Mouse (Mus musculus) limb, embryonic 15.5 days (tissue): Measurements from ENCODE around the gene Nr1d1. TPM values are rescaled to one million over a fixed set of nuclear protein-coding genes. Genes with fewer than 3 reads are reported as not detected.

Source experiments
- ATAC-seq: fragments of 200-750 bp; cut with Nextera tagmentation; 2 replicates; pipeline ENCODE4 v1.8.0; 2017; ENCODE audit warnings: low read depth, moderate TSS enrichment; ENCODE audit not compliant: insufficient number of reproducible peaks, low FRiP score, low TSS enrichment
- H3K27ac ChIP-seq: fragments of 300-500 bp; sonication (generic); 2 replicates; pipeline ENCODE4 v1.5.1; 2015; ENCODE audit warnings: moderate library complexity, mild to moderate bottlenecking, inconsistent platforms
- H3K27me3 ChIP-seq: fragments of 300-500 bp; sonication (generic); 2 replicates; pipeline ENCODE4 v1.6.1; 2015; ENCODE audit warnings: inconsistent platforms
- H3K36me3 ChIP-seq: fragments of 300-500 bp; sonication (generic); 2 replicates; pipeline ENCODE4 v1.6.1; 2015; ENCODE audit warnings: inconsistent platforms
- H3K4me1 ChIP-seq: fragments of 300-500 bp; sonication (generic); 2 replicates; pipeline ENCODE4 v1.6.1; 2015; ENCODE audit warnings: inconsistent platforms
- H3K4me2 ChIP-seq: fragments of 300-500 bp; sonication (generic); 2 replicates; pipeline ENCODE4 v1.6.1; 2015; ENCODE audit warnings: mild to moderate bottlenecking, inconsistent platforms
- H3K4me3 ChIP-seq: fragments of 300-500 bp; sonication (generic); 2 replicates; pipeline ENCODE4 v1.5.1; 2015; ENCODE audit warnings: mild to moderate bottlenecking, inconsistent platforms
- H3K9ac ChIP-seq: fragments of 300-500 bp; sonication (generic); 2 replicates; pipeline ENCODE4 v1.6.1; 2015; ENCODE audit warnings: inconsistent platforms
- H3K9me3 ChIP-seq: fragments of 300-500 bp; sonication (generic); 2 replicates; pipeline ENCODE4 v1.6.1; 2016; ENCODE audit warnings: inconsistent platforms
- WGBS: fragments of 180-500 bp; shearing (Covaris S2); methylation state at CpG from one replicate; pipeline ENCODE4 v1.1.7; 2015; 5-methylcytosine and 5-hydroxymethylcytosine counted together
- polyA plus RNA-seq: library from polyadenylated mRNA; unstranded; fragments of >200 nt; fragmentation: Nextera tagmentation; extraction: Ambion mirVana; gene quantifications from 2 replicates; pipeline ENCODE4 v1.2.1, GENCODE M21; 2015

Gene Nr1d1
- polyA plus RNA-seq, 1 experiment from 2014 or later, result 1.2 TPM

DNA sequence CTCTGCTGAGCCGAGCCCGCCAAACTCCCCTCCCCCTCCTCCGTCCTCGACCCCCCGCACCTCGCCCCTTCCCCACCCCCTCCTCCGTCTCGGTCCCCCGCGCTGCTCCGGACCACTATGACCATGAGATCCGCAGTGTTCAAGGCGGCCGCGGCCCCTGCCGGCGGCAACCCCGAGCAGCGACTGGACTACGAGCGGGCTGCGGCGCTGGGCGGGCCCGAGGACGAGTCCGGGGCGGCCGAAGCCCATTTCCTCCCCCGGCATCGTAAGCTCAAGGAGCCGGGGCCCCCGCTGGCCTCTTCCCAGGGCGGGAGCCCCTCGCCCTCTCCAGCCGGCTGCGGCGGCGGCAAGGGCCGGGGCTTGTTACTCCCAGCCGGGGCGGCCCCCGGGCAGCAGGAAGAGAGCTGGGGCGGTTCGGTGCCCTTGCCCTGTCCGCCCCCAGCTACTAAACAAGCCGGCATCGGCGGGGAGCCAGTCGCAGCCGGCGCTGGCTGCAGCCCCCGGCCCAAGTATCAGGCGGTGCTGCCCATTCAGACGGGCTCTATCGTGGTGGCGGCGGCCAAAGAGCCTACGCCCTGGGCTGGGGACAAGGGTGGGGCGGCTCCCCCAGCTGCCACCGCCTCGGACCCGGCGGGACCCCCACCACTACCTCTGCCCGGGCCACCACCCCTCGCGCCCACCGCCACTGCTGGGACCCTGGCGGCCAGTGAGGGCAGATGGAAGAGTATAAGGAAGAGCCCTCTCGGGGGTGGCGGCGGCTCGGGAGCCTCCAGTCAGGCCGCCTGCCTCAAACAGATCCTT is 20.8 kb upstream of the Nr1d1 start:
- Histone ChIP-seq H3K4me1 (peaks cover 27% of the 10 kb centered on the region), H3K4me2 (peak overlapping the region; percentile 83), H3K36me3 (peaks cover 25% of the 10 kb centered on the region), H3K27ac (peak overlapping the region; percentile 100), H3K4me3 (peak overlapping the region; percentile 100), H3K9ac (peak overlapping the region; percentile 100), H3K27me3 (no peaks in the 10 kb centered on the region), H3K9me3 (no peaks in the 10 kb centered on the region)
- ATAC-seq, result peak; percentile 44
- under 1% methylated on average over 53 of the region's 74 CpGs for WGBS

DNA sequence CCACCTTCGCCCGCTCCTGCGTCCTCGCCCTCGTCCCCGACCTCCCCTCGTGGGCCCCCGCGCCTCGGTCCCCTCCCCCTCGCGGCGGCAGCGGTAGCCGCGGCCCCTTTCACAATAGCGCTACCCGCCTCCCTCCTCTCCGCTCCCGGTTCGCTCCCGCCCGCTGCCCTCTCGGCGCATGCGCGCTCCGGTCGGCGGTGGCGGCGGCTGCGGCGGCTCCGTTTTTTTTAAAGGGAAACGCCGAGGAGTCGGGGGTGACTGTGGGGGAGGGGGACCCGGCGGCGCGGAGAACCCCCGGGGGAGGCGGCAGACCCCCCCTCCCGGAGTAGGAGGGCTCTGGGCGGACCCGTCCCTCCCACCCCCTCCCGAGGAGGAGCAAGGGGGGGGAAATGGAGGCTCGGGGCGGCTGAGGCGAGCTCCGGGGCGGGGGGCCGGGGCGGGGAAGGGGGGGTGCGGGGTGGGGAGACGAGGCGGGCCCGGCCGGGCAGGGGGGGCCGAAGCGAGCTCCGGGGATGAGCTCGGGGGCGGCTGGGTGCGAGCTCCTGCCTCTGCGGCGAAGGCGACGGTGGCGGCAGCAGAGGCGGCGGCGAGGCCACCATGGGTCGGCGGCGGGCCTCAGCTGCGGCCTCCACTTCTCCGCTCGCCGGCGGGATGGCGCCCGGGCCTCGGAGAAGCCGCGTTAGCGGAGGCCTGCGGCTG is 20.0 kb upstream of the Nr1d1 start, which contains the start of gene Msl1:
TSS of gene Msl1 (plus strand) at position 502 of the 699 bp plus-strand sequence.
- H3K4me1 ChIP-seq, result peaks cover 27% of the 10 kb centered on the region
- peak within 1 kb of the TSS; percentile 100 for H3K9ac ChIP-seq
- peak; percentile 78 for ATAC-seq
- H3K36me3 ChIP-seq, result peaks cover 18% of the 10 kb centered on the region
- H3K4me3 ChIP-seq, result peak within 1 kb of the TSS; percentile 100
- no peaks in the 10 kb centered on the region for H3K9me3 ChIP-seq
- no peaks in the 10 kb centered on the region for H3K27me3 ChIP-seq
- H3K27ac ChIP-seq, result peak within 1 kb of the TSS; percentile 100
- H3K4me2 ChIP-seq, result peak within 1 kb of the TSS; percentile 83
- WGBS, result under 1% methylated on average over 56 of the region's 89 CpGs

DNA sequence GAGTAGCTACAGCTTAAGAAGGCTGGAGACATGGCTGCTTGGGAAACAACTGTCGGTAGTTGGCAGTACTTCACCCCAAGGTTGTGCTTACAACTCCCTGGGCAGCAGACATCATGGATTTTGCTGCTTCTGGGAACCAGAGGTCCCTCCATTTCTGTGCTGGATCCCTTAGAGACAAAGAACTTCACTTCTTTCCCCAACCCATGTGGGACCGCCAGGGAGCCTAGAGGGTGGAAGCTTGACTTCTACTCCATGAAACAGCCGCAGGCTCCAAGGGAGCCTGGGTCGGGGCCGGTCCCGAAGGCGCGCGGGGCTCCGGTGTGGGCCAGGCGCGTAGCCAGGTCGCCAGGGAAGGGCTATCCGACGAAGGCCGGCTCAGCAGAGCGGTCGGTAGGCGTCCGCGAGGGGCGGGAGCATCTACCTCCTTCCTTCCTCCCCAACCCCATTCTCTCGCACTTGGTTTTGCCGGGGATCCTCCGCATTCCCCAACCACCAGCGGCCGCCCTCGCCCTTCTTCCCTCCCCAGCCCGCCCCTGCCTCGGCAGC is 19.4 kb upstream of the Nr1d1 start:
- Histone ChIP-seq H3K27me3 (no peaks in the 10 kb centered on the region), H3K36me3 (peaks cover 13% of the 10 kb centered on the region), H3K4me1 (peaks cover 32% of the 10 kb centered on the region), H3K4me2 (peak overlapping the region; percentile 83), H3K9me3 (no peaks in the 10 kb centered on the region), H3K27ac (peak overlapping the region; percentile 100), H3K4me3 (peak overlapping the region; percentile 100), H3K9ac (peak overlapping the region; percentile 100)
- ATAC-seq, result peak; percentile 49; the same call in 1 of the 2 replicates
- under 1% methylated on average over 28 of the region's 30 CpGs for WGBS

DNA sequence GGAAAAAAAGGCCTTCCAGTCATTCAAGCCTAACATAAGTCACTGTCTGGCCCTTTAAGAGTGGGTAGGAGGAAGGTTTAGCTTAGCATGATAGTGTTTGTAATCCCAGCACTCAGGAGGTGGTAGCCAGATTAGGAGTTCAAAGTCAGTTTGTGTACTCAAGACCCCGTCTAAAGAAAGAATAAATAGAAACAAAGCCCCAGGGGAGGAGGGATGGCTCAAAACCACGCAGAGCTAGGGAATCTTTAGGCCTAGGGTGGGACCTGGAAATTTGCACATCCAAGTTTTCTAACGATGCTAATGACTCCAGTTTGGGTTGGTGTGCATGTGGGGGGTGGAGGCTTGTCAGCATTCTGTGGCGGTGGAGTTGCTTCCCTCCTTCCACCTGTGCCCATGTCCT is 16.9 kb upstream of the Nr1d1 start:
- no peak overlapping the region for H3K27ac ChIP-seq
- no peaks in the 10 kb centered on the region for H3K36me3 ChIP-seq
- H3K9ac ChIP-seq, result no peak overlapping the region
- WGBS, result 18% methylated on average over 4 of the region's 4 CpGs
- H3K27me3 ChIP-seq, result no peaks in the 10 kb centered on the region
- no peaks in the 10 kb centered on the region for H3K9me3 ChIP-seq
- no peak for ATAC-seq
- H3K4me3 ChIP-seq, result no peak overlapping the region
- no peak overlapping the region for H3K4me2 ChIP-seq
- peaks cover 29% of the 10 kb centered on the region for H3K4me1 ChIP-seq

GRCm38 (mm10) chr11:98791448-98791847 is 16.3 kb upstream of the Nr1d1 start:
- Histone ChIP-seq H3K4me2 (no peak overlapping the region), H3K9me3 (no peaks in the 10 kb centered on the region), H3K27me3 (no peaks in the 10 kb centered on the region), H3K36me3 (no peaks in the 10 kb centered on the region), H3K4me1 (peaks cover 34% of the 10 kb centered on the region), H3K27ac (no peak overlapping the region), H3K4me3 (no peak overlapping the region), H3K9ac (no peak overlapping the region)
- no peak for ATAC-seq
- 79% methylated on average over 1 of the region's 1 CpGs for WGBS

GRCm38 (mm10) chr11:98790631-98791205 is 15.6 kb upstream of the Nr1d1 start:
- H3K9ac ChIP-seq, result no peak overlapping the region

DNA sequence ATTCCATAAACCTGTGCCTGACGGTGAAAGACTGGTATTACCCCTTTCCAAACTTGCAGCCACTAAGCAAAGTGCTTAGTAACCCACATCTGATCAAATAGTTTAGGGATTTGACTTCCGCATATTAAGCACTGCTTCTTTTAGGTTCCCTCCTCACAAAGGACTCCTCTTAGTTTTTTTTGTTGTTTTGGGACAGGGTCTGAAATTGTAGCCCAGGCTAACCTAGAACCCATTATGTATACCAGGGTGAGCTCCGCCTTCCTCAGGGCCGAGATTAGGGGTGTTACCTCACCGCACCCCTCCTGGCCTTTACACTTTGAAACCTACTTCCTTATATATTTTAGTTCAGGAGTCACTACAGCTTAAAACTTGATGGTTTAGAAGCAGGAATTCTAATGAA is 14.7 kb upstream of the Nr1d1 start:
- ATAC-seq, result no peak
- Histone ChIP-seq H3K9me3 (no peaks in the 10 kb centered on the region), H3K9ac (peak overlapping the region; percentile 55; the same call in 1 of the 2 replicates), H3K4me3 (peak overlapping the region; percentile 55), H3K36me3 (no peaks in the 10 kb centered on the region), H3K27ac (peak overlapping the region; percentile 90), H3K4me1 (peaks cover 50% of the 10 kb centered on the region), H3K4me2 (peak overlapping the region; percentile 86), H3K27me3 (no peaks in the 10 kb centered on the region)
- 23% methylated on average over 5 of the region's 5 CpGs for WGBS

More at GRCm38 (mm10) chr11:98790631-98791205, 15.6 kb upstream of the Nr1d1 start:
- H3K4me3 ChIP-seq, result no peak overlapping the region
- no peak overlapping the region for H3K4me2 ChIP-seq
- no peak overlapping the region for H3K27ac ChIP-seq
- H3K27me3 ChIP-seq, result no peaks in the 10 kb centered on the region
- H3K4me1 ChIP-seq, result peaks cover 41% of the 10 kb centered on the region
- no peaks in the 10 kb centered on the region for H3K36me3 ChIP-seq
- H3K9me3 ChIP-seq, result no peaks in the 10 kb centered on the region
- no peak for ATAC-seq
- WGBS, result 84% methylated on average over 5 of the region's 5 CpGs

GRCm38 (mm10) chr11:98789219-98789807 is 14.2 kb upstream of the Nr1d1 start:
- Histone ChIP-seq H3K27me3 (no peaks in the 10 kb centered on the region), H3K9ac (peak overlapping the region; percentile 55), H3K27ac (peak overlapping the region; percentile 90), H3K9me3 (no peaks in the 10 kb centered on the region), H3K36me3 (no peaks in the 10 kb centered on the region), H3K4me3 (peak overlapping the region; percentile 55), H3K4me2 (peak overlapping the region; percentile 86), H3K4me1 (peaks cover 53% of the 10 kb centered on the region)
- WGBS, result under 1% methylated on average over 25 of the region's 25 CpGs
- ATAC-seq, result no peak

- H3K4me1 ChIP-seq, result peaks cover 56% of the 10 kb centered on the region
- H3K9ac ChIP-seq, result peak overlapping the region; percentile 55; the same call in 1 of the 2 replicates
- no peaks in the 10 kb centered on the region for H3K9me3 ChIP-seq
- H3K4me2 ChIP-seq, result peak overlapping the region; percentile 86
- peak overlapping the region; percentile 55 for H3K4me3 ChIP-seq
- peak; percentile 81 for ATAC-seq
- no peaks in the 10 kb centered on the region for H3K36me3 ChIP-seq
- peak overlapping the region; percentile 90 for H3K27ac ChIP-seq
- H3K27me3 ChIP-seq, result no peaks in the 10 kb centered on the region
- 13% methylated on average over 17 of the region's 18 CpGs for WGBS
Measured at GRCm38 (mm10) chr11:98788550-98789218, 13.6 kb upstream of the Nr1d1 start.

GRCm38 (mm10) chr11:98788139-98788538 is 13.0 kb upstream of the Nr1d1 start:
- Histone ChIP-seq H3K4me3 (0 out of 2 replicates have a peak overlapping the region, but pooled peaks have one; percentile 55), H3K4me1 (peaks cover 60% of the 10 kb centered on the region), H3K27ac (peak overlapping the region; percentile 90), H3K27me3 (no peaks in the 10 kb centered on the region), H3K9me3 (no peaks in the 10 kb centered on the region), H3K9ac (0 out of 2 replicates have a peak overlapping the region, but pooled peaks have one; percentile 10), H3K4me2 (peak overlapping the region; percentile 86; the same call in 1 of the 2 replicates), H3K36me3 (no peaks in the 10 kb centered on the region)
- WGBS, result 92% methylated on average over 5 of the region's 5 CpGs
- ATAC-seq, result no peak

DNA sequence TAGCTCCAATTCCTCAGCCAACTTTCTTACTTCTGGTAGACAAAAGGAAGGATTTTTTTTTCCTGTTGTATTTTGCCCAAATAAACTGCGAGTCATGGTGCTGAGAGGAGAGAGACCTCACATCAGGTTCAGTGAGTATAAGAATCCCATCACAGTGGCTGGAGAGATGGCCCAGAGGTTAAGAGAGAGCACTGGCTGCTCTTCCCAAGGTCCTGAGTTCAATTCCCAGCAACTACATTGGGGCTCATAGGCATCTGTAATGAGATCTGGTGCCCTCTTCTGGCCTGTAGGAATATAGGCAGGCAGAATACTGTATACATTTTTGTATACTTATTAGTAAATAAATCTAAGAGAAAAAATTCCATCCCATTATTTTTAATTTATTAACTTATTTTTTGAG is 12.6 kb upstream of the Nr1d1 start:
- Histone ChIP-seq H3K4me2 (no peak overlapping the region), H3K4me1 (peaks cover 65% of the 10 kb centered on the region), H3K4me3 (no peak overlapping the region), H3K9me3 (no peaks in the 10 kb centered on the region), H3K9ac (no peak overlapping the region), H3K36me3 (no peaks in the 10 kb centered on the region), H3K27ac (peak overlapping the region; percentile 86), H3K27me3 (no peaks in the 10 kb centered on the region)
- ATAC-seq, result no peak
- 84% methylated on average over 1 of the region's 1 CpGs for WGBS
